Mouse (Mus musculus): ENCODE measurements around the gene Sptbn4. TPM values are rescaled to one million over a fixed set of nuclear protein-coding genes. Genes with fewer than 3 reads are reported as not detected.

Sptbn4 gene
- polyA plus RNA-seq, 2 experiments from 2014 or later = 0.28 to 0.32 TPM

- ATAC-seq = no peak
Measured at GRCm38 (mm10) chr7:27339519-27339918, 108.0 kb downstream of the Sptbn4 start.

GRCm38 (mm10) chr7:27339114-27339513 is 108.4 kb downstream of the Sptbn4 start:
- no peak for ATAC-seq

GRCm38 (mm10) chr7:27337175-27337853 is 110.2 kb downstream of the Sptbn4 start, which contains the start of gene Ltbp4:
Gene Ltbp4, minus strand, starts transcription at chr7:27337692.
- ATAC-seq = no peak

GRCm38 (mm10) chr7:27335928-27336823 is 111.3 kb downstream of the Sptbn4 start:
- peak; percentile 75 for ATAC-seq

GRCm38 (mm10) chr7:27335011-27335720 is 112.3 kb downstream of the Sptbn4 start:
- no peak for ATAC-seq

- no peak for ATAC-seq
Measured at GRCm38 (mm10) chr7:27334405-27334911, 113.0 kb downstream of the Sptbn4 start.

- no peak for ATAC-seq
Measured at GRCm38 (mm10) chr7:27333316-27333941, 114.1 kb downstream of the Sptbn4 start.

- ATAC-seq = peak; percentile 42
Measured at GRCm38 (mm10) chr7:27332353-27333199, 114.9 kb downstream of the Sptbn4 start.

- ATAC-seq = no peak
Measured at GRCm38 (mm10) chr7:27331854-27332253, 115.6 kb downstream of the Sptbn4 start.

- ATAC-seq = no peak
Measured at GRCm38 (mm10) chr7:27331541-27331851, 116.0 kb downstream of the Sptbn4 start.

- peak; percentile 62 for ATAC-seq
Measured at GRCm38 (mm10) chr7:27330709-27331540, 116.6 kb downstream of the Sptbn4 start.

GRCm38 (mm10) chr7:27329981-27330380 is 117.5 kb downstream of the Sptbn4 start:
- ATAC-seq = no peak

GRCm38 (mm10) chr7:27329326-27329947 is 118.0 kb downstream of the Sptbn4 start:
- ATAC-seq = peak; percentile 73

GRCm38 (mm10) chr7:27328648-27329047 is 118.8 kb downstream of the Sptbn4 start:
- ATAC-seq = no peak

- ATAC-seq = no peak
Measured at GRCm38 (mm10) chr7:27328161-27328560, 119.3 kb downstream of the Sptbn4 start.

- no peak for ATAC-seq
Measured at GRCm38 (mm10) chr7:27327500-27327899, 120.0 kb downstream of the Sptbn4 start.

GRCm38 (mm10) chr7:27326101-27326880 is 121.2 kb downstream of the Sptbn4 start:
- no peak for ATAC-seq

GRCm38 (mm10) chr7:27325697-27326096 is 121.8 kb downstream of the Sptbn4 start:
- no peak for ATAC-seq

GRCm38 (mm10) chr7:27324928-27325327 is 122.6 kb downstream of the Sptbn4 start:
- no peak for ATAC-seq

Data from CD4-positive, CD25-positive, alpha-beta regulatory T cell, adult 4 months (primary cell).